Mouse (Mus musculus) T-helper 17 cell (primary cell): ENCODE results near the gene Ankrd24.

ENCODE experiments used
- in situ Hi-C, 2 experiments: fragments of 300-600 bp; cut with MboI, MseI; formaldehyde crosslinking; loops; 1 replicate in 1 of 2; 2 replicates in 1 of 2; pipeline ENCODE4 v1.15.1; 2025; ENCODE audit warnings: high pct_unique_total_duplicates in 2 of 2

The Ankrd24 gene

GRCm38 (mm10) chr10:81604968-81605665 is 23.2 kb upstream of the Ankrd24 start:
- in situ Hi-C loops: loop anchor here in 1 of 2 experiments (5.0 kb wide), 2 partner anchors 33 to 1208 kb away; partner anchors contain the start of genes Mbd3 and Tle2

- in situ Hi-C loops: loop anchor here in 1 of 2 experiments (5.0 kb wide), 1 partner anchor 33 kb away; the partner anchor contains the start of gene Tle2
These were observed 22.7 kb upstream of the Ankrd24 start for GRCm38 (mm10) chr10:81605666-81605973.

GRCm38 (mm10) chr10:81605974-81606751 is 22.2 kb upstream of the Ankrd24 start, which contains the start of gene BC025920:
BC025920 (plus strand) TSS chr10:81606270.
- in situ Hi-C loops: loop anchor here in 1 of 2 experiments (5.0 kb wide), 1 partner anchor 34 kb away; the partner anchor contains the start of gene Tle2

- in situ Hi-C loops: loop anchor here in 1 of 2 experiments (5.0 kb wide), 1 partner anchor 36 kb away; the partner anchor contains the start of gene Tle2
These were observed 20.0 kb upstream of the Ankrd24 start for GRCm38 (mm10) chr10:81608308-81608707.

GRCm38 (mm10) chr10:81612779-81613178 is 15.6 kb upstream of the Ankrd24 start:
- in situ Hi-C loops: no loop called here

- in situ Hi-C loops: no loop called here
These were observed 12.9 kb upstream of the Ankrd24 start for GRCm38 (mm10) chr10:81615486-81615885.

GRCm38 (mm10) chr10:81619976-81620375 is 8.4 kb upstream of the Ankrd24 start:
- in situ Hi-C loops: no loop called here

- in situ Hi-C loops: no loop called here
These were observed 7.6 kb upstream of the Ankrd24 start for GRCm38 (mm10) chr10:81620786-81621185.

- in situ Hi-C loops: no loop called here
These were observed 4.9 kb upstream of the Ankrd24 start for GRCm38 (mm10) chr10:81623441-81623840.

GRCm38 (mm10) chr10:81626101-81626993 is 2.0 kb upstream of the Ankrd24 start:
- in situ Hi-C loops: loop anchor here (25.0 kb wide), 2 partner anchors 361 to 1161 kb away; no protein-coding TSS in a partner anchor

- in situ Hi-C loops: loop anchor here (25.0 kb wide), 2 partner anchors 360 to 1160 kb away; no protein-coding TSS in a partner anchor
These were observed 1.1 kb upstream of the Ankrd24 start, which contains the start of gene Sirt6 for GRCm38 (mm10) chr10:81626994-81627835. Sirt6 (minus strand) TSS chr10:81627797.

GRCm38 (mm10) chr10:81627836-81628220 is 512 bp upstream of the Ankrd24 start:
- in situ Hi-C loops: loop anchor here (25.0 kb wide), 2 partner anchors 359 to 1159 kb away; no protein-coding TSS in a partner anchor

GRCm38 (mm10) chr10:81633253-81634099 is 5.1 kb downstream of the Ankrd24 start:
- in situ Hi-C loops: loop anchor here (25.0 kb wide), 2 partner anchors 354 to 1154 kb away; no protein-coding TSS in a partner anchor

- in situ Hi-C loops: loop anchor here (5.0 to 25.0 kb wide), 3 partner anchors 351 to 1151 kb away; partner anchors contain the start of gene Tdg (in 1 of the 2)
These were observed 8.0 kb downstream of the Ankrd24 start for GRCm38 (mm10) chr10:81636338-81636737.

GRCm38 (mm10) chr10:81638101-81638500 is 9.8 kb downstream of the Ankrd24 start:
- in situ Hi-C loops: loop anchor here (5.0 to 25.0 kb wide), 3 partner anchors 349 to 1149 kb away; partner anchors contain the start of gene Tdg (in 1 of the 2)

GRCm38 (mm10) chr10:81640825-81641224 is 12.5 kb downstream of the Ankrd24 start:
- in situ Hi-C loops: loop anchor here (5.0 to 25.0 kb wide), 4 partner anchors 64 to 1146 kb away; partner anchors contain the start of gene Zfp433 (in 1 of the 2)

- in situ Hi-C loops: loop anchor here (5.0 to 25.0 kb wide), 4 partner anchors 63 to 1146 kb away; partner anchors contain the start of gene Zfp433 (in 1 of the 2)
These were observed 13.2 kb downstream of the Ankrd24 start for GRCm38 (mm10) chr10:81641566-81641965.

GRCm38 (mm10) chr10:81641978-81642647 is 13.8 kb downstream of the Ankrd24 start:
- in situ Hi-C loops: loop anchor here (5.0 to 25.0 kb wide), 4 partner anchors 63 to 1145 kb away; partner anchors contain the start of gene Zfp433 (in 1 of the 2)
